Mouse (Mus musculus) lung, embryonic 16.5 days (tissue): ENCODE results near the gene Rogdi. TPM values are rescaled to one million over a fixed set of nuclear protein-coding genes. Genes with fewer than 3 reads are reported as not detected.

Experiments
- polyA plus RNA-seq: library from polyadenylated mRNA; unstranded; fragments of >200 nt; fragmentation: Nextera tagmentation; extraction: Ambion mirVana; gene quantifications from 2 replicates; pipeline ENCODE4 v1.2.1, GENCODE M21; 2015

The Rogdi gene
- polyA plus RNA-seq, 1 experiment from 2014 or later: 58.8 TPM

Other genes starting within 250 kb of the Rogdi start
- gene Cdip1, start 223.3 kb downstream of the Rogdi start, polyA plus RNA-seq: 90.4 and 93.4 TPM in 2 replicates
- 0.62 and 1.4 TPM in 2 replicates for gene 4930562C15Rik, start 178.1 kb downstream of the Rogdi start, polyA plus RNA-seq
- gene Ubald1, start 133.2 kb downstream of the Rogdi start, polyA plus RNA-seq: 38.2 and 43.1 TPM in 2 replicates
- 97.9 and 99.3 TPM in 2 replicates for gene Mgrn1, start 127.3 kb downstream of the Rogdi start, polyA plus RNA-seq
- 144 and 152 TPM in 2 replicates for gene Nudt16l1, start 74.8 kb downstream of the Rogdi start, polyA plus RNA-seq
- gene Anks3, start 49.3 kb downstream of the Rogdi start, polyA plus RNA-seq: 55.3 and 55.4 TPM in 2 replicates
- gene Sept12, start 15.7 kb downstream of the Rogdi start, polyA plus RNA-seq: 0.21 TPM in 1 of 2 replicates, not detected in the other
- 45.1 and 46.8 TPM in 2 replicates for gene Smim22, start 6.3 kb downstream of the Rogdi start, polyA plus RNA-seq
- 145 and 150 TPM in 2 replicates for gene Glyr1, start 36.3 kb upstream of the Rogdi start, polyA plus RNA-seq
- 15.5 and 17.9 TPM in 2 replicates for gene Ubn1, start 36.5 kb upstream of the Rogdi start, polyA plus RNA-seq
- 8.7 and 9.3 TPM in 2 replicates for gene Ppl, start 118.9 kb upstream of the Rogdi start, polyA plus RNA-seq
- gene Sec14l5, start 133.6 kb upstream of the Rogdi start, polyA plus RNA-seq: 0.65 and 0.78 TPM in 2 replicates
- 22.1 and 23.5 TPM in 2 replicates for gene Nagpa, start 190.5 kb upstream of the Rogdi start, polyA plus RNA-seq
- gene AU021092, start 208.7 kb upstream of the Rogdi start, polyA plus RNA-seq: 60.9 and 81.8 TPM in 2 replicates
- 32.7 and 34.1 TPM in 2 replicates for gene Alg1, start 220.1 kb upstream of the Rogdi start, polyA plus RNA-seq
- 24.8 and 30.5 TPM in 2 replicates for gene Eef2kmt, start 242.4 kb upstream of the Rogdi start, polyA plus RNA-seq